In the genomic region with DNA sequence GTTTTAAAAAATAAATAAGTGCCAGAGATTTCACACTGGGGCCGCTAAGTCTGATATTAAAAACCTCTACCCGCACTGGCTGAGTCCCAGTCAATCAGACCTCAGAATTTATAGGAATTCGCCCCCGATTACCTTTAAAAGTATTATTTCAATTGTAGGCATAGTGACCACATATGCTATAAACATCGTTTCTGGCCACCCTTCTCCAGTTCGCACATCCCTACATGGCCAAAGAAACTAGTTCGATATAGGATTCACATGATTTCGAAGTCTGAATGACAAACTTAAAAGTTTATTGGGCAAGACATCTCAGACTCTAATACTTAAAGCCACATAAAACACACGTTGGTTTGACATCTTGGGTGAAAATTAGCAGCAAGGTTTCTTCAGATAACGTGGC, we compare ENCODE assay signal across 10 mouse cellular contexts. TPM values are rescaled to one million over a fixed set of nuclear protein-coding genes. Genes with fewer than 3 reads are reported as not detected.
DNase-seq lines count a peak whose midpoint lies in the region; ATAC-seq and TF ChIP-seq lines count a peak whose summit lies in the region.
"Had no signal": no experiment of that assay in that cellular context is flagged by ENCODE, and none has a peak within 500 bp of the region (broad histone marks: within the 10 kb centered on the region; RNA-seq: fewer than 3 reads in every experiment).

No protein-coding gene starts in this region.

- H3K27me3 ChIP-seq in heart, adult 2 months (ENCODE audit: control insufficient read depth, insufficient read depth, low read length) = peaks cover 11% of the 10 kb centered on the region
- H3K27me3 ChIP-seq in embryonic facial prominence, embryonic 12.5 days = peaks cover 73% of the 10 kb centered on the region
- peaks cover 9% of the 10 kb centered on the region; the same call in 1 of the 2 replicates for H3K27me3 ChIP-seq in hindbrain, embryonic 15.5 days
- H3K27me3 ChIP-seq in midbrain, embryonic 11.5 days (ENCODE audit: control insufficient read depth, insufficient read depth, low read length) = peaks cover 39% of the 10 kb centered on the region

- no peaks in the 10 kb centered on the region for H3K79me2 ChIP-seq in heart, adult 2 months (replicated peaks; ENCODE audit: control insufficient read depth, insufficient read depth, low read length)

- intact Hi-C loops in heart, adult 2 months (cut with DNase I) = loop anchor here (10.0 kb wide), 3 partner anchors 193 to 523 kb away; no protein-coding TSS in a partner anchor
- intact Hi-C loops in heart, postnatal 10 days (cut with DNase I) = loop anchor here (2.0 to 5.0 kb wide), 2 partner anchors 43 to 626 kb away; no protein-coding TSS in a partner anchor

- peak overlapping the region; percentile 88 for H3K27ac ChIP-seq in heart, adult 2 months
- H3K27ac ChIP-seq in embryonic facial prominence, embryonic 12.5 days = no peak overlapping the region
- H3K27ac ChIP-seq in hindbrain, embryonic 15.5 days (replicated peaks) = no peak overlapping the region
- H3K27ac ChIP-seq in midbrain, embryonic 11.5 days (ENCODE audit: low read depth, low read length) = no peak overlapping the region

- peak overlapping the region; percentile 76 for H3K4me3 ChIP-seq in heart, adult 2 months
- peak overlapping the region; percentile 63 for H3K4me3 ChIP-seq in embryonic facial prominence, embryonic 12.5 days
- H3K4me3 ChIP-seq in hindbrain, embryonic 15.5 days = peak overlapping the region; percentile 62
- peak overlapping the region; percentile 57 for H3K4me3 ChIP-seq in midbrain, embryonic 11.5 days (ENCODE audit: low read depth, low read length)

- no peak for TF ChIP-seq POLR2A in heart, adult 2 months (IDR thresholded peaks at IDR 0.05; ENCODE audit: insufficient read depth, low read depth, low read length)

- TF ChIP-seq CTCF in heart, adult 2 months (IDR thresholded peaks at IDR 0.05) = no peak

- H3K9ac ChIP-seq in heart, adult 2 months (ENCODE audit: low read depth, low read length) = no peak overlapping the region
- H3K9ac ChIP-seq in embryonic facial prominence, embryonic 12.5 days = no peak overlapping the region
- H3K9ac ChIP-seq in hindbrain, embryonic 15.5 days = no peak overlapping the region
- H3K9ac ChIP-seq in midbrain, embryonic 11.5 days (ENCODE audit: low read length) = peak overlapping the region; percentile 83; the same call in 1 of the 2 replicates

- peaks cover 3% of the 10 kb centered on the region for H3K4me1 ChIP-seq in heart, adult 2 months (ENCODE audit: control insufficient read depth, insufficient read depth, low read length)
- H3K4me1 ChIP-seq in embryonic facial prominence, embryonic 12.5 days = peaks cover 33% of the 10 kb centered on the region
- H3K4me1 ChIP-seq in hindbrain, embryonic 15.5 days (replicated peaks) = peaks cover 66% of the 10 kb centered on the region
- H3K4me1 ChIP-seq in midbrain, embryonic 11.5 days (ENCODE audit: control insufficient read depth, insufficient read depth, low read length) = peaks cover 38% of the 10 kb centered on the region

- TF ChIP-seq EP300 in heart, adult 2 months (IDR thresholded peaks at IDR 0.05; ENCODE audit: insufficient read depth, low read depth, low read length) = no peak

- H3K4me2 ChIP-seq in embryonic facial prominence, embryonic 12.5 days (replicated peaks) = peak overlapping the region; percentile 88
- peak overlapping the region; percentile 82 for H3K4me2 ChIP-seq in hindbrain, embryonic 15.5 days
- H3K4me2 ChIP-seq in midbrain, embryonic 11.5 days = peak overlapping the region; percentile 87

- no peak for ATAC-seq in embryonic facial prominence, embryonic 12.5 days (ENCODE audit: insufficient number of reproducible peaks, insufficient read depth, low FRiP score, low TSS enrichment)
- no peak for ATAC-seq in hindbrain, embryonic 15.5 days (ENCODE audit: low FRiP score, low read depth)
- no peak for ATAC-seq in midbrain, embryonic 11.5 days (ENCODE audit: low FRiP score)

- H3K36me3 ChIP-seq in heart, adult 2 months (ENCODE audit: control insufficient read depth, insufficient read depth, low read length) = no peaks in the 10 kb centered on the region
- H3K36me3 ChIP-seq in embryonic facial prominence, embryonic 12.5 days = no peaks in the 10 kb centered on the region
- no peaks in the 10 kb centered on the region for H3K36me3 ChIP-seq in hindbrain, embryonic 15.5 days
- H3K36me3 ChIP-seq in midbrain, embryonic 11.5 days (ENCODE audit: control insufficient read depth, insufficient read depth, low read length) = no peaks in the 10 kb centered on the region

- no peaks in the 10 kb centered on the region for H3K9me3 ChIP-seq in embryonic facial prominence, embryonic 12.5 days
- H3K9me3 ChIP-seq in hindbrain, embryonic 15.5 days = no peaks in the 10 kb centered on the region
- no peaks in the 10 kb centered on the region for H3K9me3 ChIP-seq in midbrain, embryonic 11.5 days (ENCODE audit: control insufficient read depth, low read length)

- 18% methylated on average over 10 of the region's 10 CpGs for WGBS in heart, adult 2 months
- WGBS in embryonic facial prominence, embryonic 12.5 days = 4% methylated on average over 10 of the region's 10 CpGs
- 6% methylated on average over 10 of the region's 10 CpGs for WGBS in hindbrain, embryonic 15.5 days
- WGBS in midbrain, embryonic 11.5 days = 3% methylated on average over 10 of the region's 10 CpGs

- DNase-seq in heart, adult 2 months = peak in 1 of 2 experiments; percentile 12
- DNase-seq in heart, postnatal 10 days = no peak
- DNase-seq in midbrain, embryonic 11.5 days (ENCODE audit: low spot score, missing footprints) = peak; percentile 95
- DNase-seq in MN1 (ENCODE audit: low spot score) = no peak
- no peak for DNase-seq in embryo, embryonic 9.5 days (ENCODE audit: extremely low spot score)
- DNase-seq in layer of hippocampus, postnatal 25 days (ENCODE audit: extremely low spot score in 1 of 2, low spot score in 1 of 2) = no peak
- DNase-seq: B cell, adult 2 months had no signal

RNA-seq across cellular contexts. Expression of a gene that starts 0.8 kb away (rescaled TPM):
- 10 to 100 TPM; 46.2 to 57.3 TPM for total RNA-seq in heart, adult 2 months (2021)
- polyA plus RNA-seq in heart, adult 2 months (2012; rRNA removed) = 12.1 and 21.7 TPM in 2 replicates
- total RNA-seq in heart, postnatal 10 days (2021) = 10 to 100 TPM; 34.3 to 68.1 TPM
- polyA plus RNA-seq in embryonic facial prominence, embryonic 12.5 days (2016; fragmentation: Nextera tagmentation; extraction: Ambion mirVana) = 3.6 TPM in 2 replicates
- polyA plus RNA-seq in hindbrain, embryonic 15.5 days (2015; fragmentation: Nextera tagmentation; extraction: Ambion mirVana) = 6.2 and 6.9 TPM in 2 replicates
- polyA plus RNA-seq in midbrain, embryonic 11.5 days (2014; fragmentation: Nextera tagmentation; extraction: Ambion mirVana) = 8.3 TPM in 2 replicates
- 100 to 1,000 TPM in 1 of 2 experiments, 10 to 100 TPM in 1; 93.4 to 124 TPM for total RNA-seq in layer of hippocampus, postnatal 25 days (2021)
- total RNA-seq: megakaryocyte, adult 5-6 weeks had no signal
